Mouse (Mus musculus) limb, embryonic 15.5 days (tissue): Measurements from ENCODE around the gene Galr3. TPM values are rescaled to one million over a fixed set of nuclear protein-coding genes. Genes with fewer than 3 reads are reported as not detected.
"Not testable (repeated sequence)": the region's sequence is repeated elsewhere in the genome, so short reads cannot be mapped to it uniquely, and the experiment has no call there.

Experiments
- ATAC-seq: fragments of 200-750 bp; cut with Nextera tagmentation; 2 replicates; pipeline ENCODE4 v1.8.0; 2017; ENCODE audit warnings: low read depth, moderate TSS enrichment; ENCODE audit not compliant: insufficient number of reproducible peaks, low FRiP score, low TSS enrichment
- H3K27ac ChIP-seq: fragments of 300-500 bp; sonication (generic); 2 replicates; pipeline ENCODE4 v1.5.1; 2015; ENCODE audit warnings: moderate library complexity, mild to moderate bottlenecking, inconsistent platforms
- H3K27me3 ChIP-seq: fragments of 300-500 bp; sonication (generic); 2 replicates; pipeline ENCODE4 v1.6.1; 2015; ENCODE audit warnings: inconsistent platforms
- H3K36me3 ChIP-seq: fragments of 300-500 bp; sonication (generic); 2 replicates; pipeline ENCODE4 v1.6.1; 2015; ENCODE audit warnings: inconsistent platforms
- H3K4me1 ChIP-seq: fragments of 300-500 bp; sonication (generic); 2 replicates; pipeline ENCODE4 v1.6.1; 2015; ENCODE audit warnings: inconsistent platforms
- H3K4me2 ChIP-seq: fragments of 300-500 bp; sonication (generic); 2 replicates; pipeline ENCODE4 v1.6.1; 2015; ENCODE audit warnings: mild to moderate bottlenecking, inconsistent platforms
- H3K4me3 ChIP-seq: fragments of 300-500 bp; sonication (generic); 2 replicates; pipeline ENCODE4 v1.5.1; 2015; ENCODE audit warnings: mild to moderate bottlenecking, inconsistent platforms
- H3K9ac ChIP-seq: fragments of 300-500 bp; sonication (generic); 2 replicates; pipeline ENCODE4 v1.6.1; 2015; ENCODE audit warnings: inconsistent platforms
- H3K9me3 ChIP-seq: fragments of 300-500 bp; sonication (generic); 2 replicates; pipeline ENCODE4 v1.6.1; 2016; ENCODE audit warnings: inconsistent platforms
- WGBS: fragments of 180-500 bp; shearing (Covaris S2); methylation state at CpG from one replicate; pipeline ENCODE4 v1.1.7; 2015; 5-methylcytosine and 5-hydroxymethylcytosine counted together
- polyA plus RNA-seq: library from polyadenylated mRNA; unstranded; fragments of >200 nt; fragmentation: Nextera tagmentation; extraction: Ambion mirVana; gene quantifications from 2 replicates; pipeline ENCODE4 v1.2.1, GENCODE M21; 2015

Gene Galr3
- polyA plus RNA-seq, 1 experiment from 2014 or later, result 0.13 TPM

- peaks cover 37% of the 10 kb centered on the region for H3K4me1 ChIP-seq
- no peaks in the 10 kb centered on the region for H3K36me3 ChIP-seq
- H3K9ac ChIP-seq, result peak overlapping the region; percentile 95
- 6% methylated on average over 43 of the region's 46 CpGs for WGBS
- ATAC-seq, result no peak
- H3K4me2 ChIP-seq, result peak overlapping the region; percentile 95
- no peaks in the 10 kb centered on the region for H3K9me3 ChIP-seq
- peak overlapping the region; percentile 98 for H3K27ac ChIP-seq
- peak overlapping the region; percentile 79 for H3K4me3 ChIP-seq
- H3K27me3 ChIP-seq, result no peaks in the 10 kb centered on the region
Observed at GRCm38 (mm10) chr15:79027291-79028205, 14.1 kb upstream of the Galr3 start.

DNA sequence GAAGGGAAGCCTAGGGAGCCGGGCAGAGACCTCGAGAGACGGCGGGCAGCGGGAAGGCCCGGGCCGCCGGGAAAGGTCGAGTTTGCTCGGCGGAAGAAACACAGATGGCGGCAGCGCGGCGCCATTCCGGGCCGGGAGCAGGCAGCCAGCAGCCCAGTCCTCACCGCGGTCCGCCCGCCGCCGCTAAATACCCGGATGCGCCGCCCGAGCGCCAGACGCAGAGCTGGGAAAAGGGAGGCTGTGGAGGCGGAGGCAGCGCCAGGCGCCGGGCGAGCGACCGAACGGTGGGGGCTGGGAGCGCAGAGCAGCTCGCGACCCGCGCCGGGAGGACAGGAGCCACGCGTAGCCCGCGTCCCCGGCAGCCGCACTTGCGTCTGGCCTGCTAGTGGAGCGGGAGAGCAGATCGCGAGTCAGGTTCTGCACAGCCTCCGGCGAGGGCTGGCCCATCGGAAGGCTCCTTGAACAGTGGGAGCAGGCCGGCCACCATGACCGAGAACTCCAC is 13.4 kb upstream of the Galr3 start, which contains the start of gene H1f0:
TSS of gene H1f0 (plus strand) at position 214 of the 502 bp plus-strand sequence.
- H3K27me3 ChIP-seq, result no peaks in the 10 kb centered on the region
- H3K4me2 ChIP-seq, result peak within 1 kb of the TSS; percentile 95
- H3K9ac ChIP-seq, result peak within 1 kb of the TSS; percentile 95
- H3K4me1 ChIP-seq, result peaks cover 34% of the 10 kb centered on the region
- H3K9me3 ChIP-seq, result no peaks in the 10 kb centered on the region
- peak within 1 kb of the TSS; percentile 79 for H3K4me3 ChIP-seq
- H3K36me3 ChIP-seq, result no peaks in the 10 kb centered on the region
- peak; percentile 77 for ATAC-seq
- peak within 1 kb of the TSS; percentile 98 for H3K27ac ChIP-seq
- WGBS, result 0% methylated on average over 49 of the region's 58 CpGs

DNA sequence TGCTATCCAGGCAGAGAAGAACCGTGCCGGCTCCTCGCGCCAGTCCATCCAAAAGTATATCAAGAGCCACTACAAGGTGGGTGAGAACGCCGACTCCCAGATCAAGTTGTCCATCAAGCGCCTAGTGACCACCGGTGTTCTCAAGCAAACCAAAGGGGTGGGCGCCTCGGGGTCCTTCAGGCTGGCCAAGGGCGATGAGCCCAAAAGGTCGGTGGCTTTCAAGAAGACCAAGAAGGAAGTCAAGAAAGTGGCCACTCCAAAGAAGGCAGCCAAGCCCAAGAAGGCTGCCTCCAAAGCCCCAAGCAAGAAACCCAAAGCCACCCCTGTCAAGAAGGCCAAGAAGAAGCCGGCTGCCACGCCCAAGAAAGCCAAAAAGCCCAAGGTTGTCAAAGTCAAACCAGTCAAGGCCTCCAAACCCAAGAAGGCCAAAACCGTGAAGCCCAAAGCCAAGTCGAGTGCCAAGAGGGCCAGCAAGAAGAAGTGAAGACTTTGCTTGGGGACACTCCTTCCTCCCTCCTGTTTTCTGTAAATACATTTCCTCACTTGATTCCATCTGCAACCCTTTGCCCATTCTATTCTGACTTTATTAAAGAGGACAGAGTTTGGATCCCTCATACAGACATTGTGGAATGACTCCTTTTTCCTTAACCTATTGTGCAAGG is 12.7 kb upstream of the Galr3 start:
- 16% methylated on average over 16 of the region's 16 CpGs for WGBS
- H3K4me1 ChIP-seq, result peaks cover 34% of the 10 kb centered on the region

GRCm38 (mm10) chr15:79029519-79030241 is 12.0 kb upstream of the Galr3 start:
- peak overlapping the region; percentile 95 for H3K9ac ChIP-seq
- peaks cover 34% of the 10 kb centered on the region for H3K4me1 ChIP-seq
- peak overlapping the region; percentile 98 for H3K27ac ChIP-seq
- no peaks in the 10 kb centered on the region for H3K27me3 ChIP-seq
- peak overlapping the region; percentile 79 for H3K4me3 ChIP-seq
- ATAC-seq, result no peak
- H3K36me3 ChIP-seq, result no peaks in the 10 kb centered on the region
- no peaks in the 10 kb centered on the region for H3K9me3 ChIP-seq
- 5% methylated on average over 11 of the region's 11 CpGs for WGBS
- H3K4me2 ChIP-seq, result peak overlapping the region; percentile 95

More for the DNA sequence above, 12.7 kb upstream of the Galr3 start:
- Histone ChIP-seq H3K4me3 (peak overlapping the region; percentile 79), H3K9me3 (no peaks in the 10 kb centered on the region), H3K4me2 (peak overlapping the region; percentile 95), H3K36me3 (no peaks in the 10 kb centered on the region), H3K9ac (peak overlapping the region; percentile 95), H3K27me3 (no peaks in the 10 kb centered on the region), H3K27ac (peak overlapping the region; percentile 98)
- no peak for ATAC-seq

GRCm38 (mm10) chr15:79030551-79031435 is 10.9 kb upstream of the Galr3 start:
- H3K4me3 ChIP-seq, result peak overlapping the region; percentile 79
- ATAC-seq, result peak; percentile 77
- under 1% methylated on average over 52 of the region's 52 CpGs for WGBS
- no peaks in the 10 kb centered on the region for H3K9me3 ChIP-seq
- peak overlapping the region; percentile 98 for H3K27ac ChIP-seq
- H3K36me3 ChIP-seq, result peaks cover 10% of the 10 kb centered on the region
- H3K4me2 ChIP-seq, result peak overlapping the region; percentile 95
- H3K27me3 ChIP-seq, result no peaks in the 10 kb centered on the region
- H3K4me1 ChIP-seq, result peaks cover 29% of the 10 kb centered on the region
- H3K9ac ChIP-seq, result peak overlapping the region; percentile 95

DNA sequence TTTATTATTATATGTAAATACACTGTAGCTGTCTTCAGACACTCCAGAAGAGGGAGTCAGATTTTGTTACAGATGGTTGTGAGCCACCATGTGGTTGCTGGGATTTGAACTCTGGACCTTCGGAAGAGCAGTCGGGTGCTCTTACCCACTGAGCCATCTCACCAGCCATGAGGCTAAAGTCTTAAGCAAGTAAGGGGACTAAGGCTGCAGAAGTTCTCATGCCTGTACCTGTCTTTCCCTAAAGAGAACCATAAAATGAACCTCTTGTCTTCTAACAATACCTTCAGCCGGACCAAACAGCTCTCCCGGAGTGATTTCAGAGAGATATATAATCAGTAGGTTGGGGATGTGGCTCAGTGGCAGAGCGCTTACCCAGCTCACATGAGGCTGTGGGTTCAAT is 9.8 kb upstream of the Galr3 start:
- not testable (repeated sequence) for H3K9me3 ChIP-seq, ATAC-seq, H3K27ac ChIP-seq, H3K4me2 ChIP-seq, H3K9ac ChIP-seq, H3K4me3 ChIP-seq, H3K27me3 ChIP-seq
- peaks cover 21% of the 10 kb centered on the region for H3K36me3 ChIP-seq
- H3K4me1 ChIP-seq, result peaks cover 19% of the 10 kb centered on the region
- 89% methylated on average over 5 of the region's 5 CpGs for WGBS

GRCm38 (mm10) chr15:79037913-79038328 is 3.8 kb upstream of the Galr3 start:
- no peak for ATAC-seq
- Histone ChIP-seq H3K36me3 (peaks cover 27% of the 10 kb centered on the region), H3K4me3 (no peak overlapping the region), H3K4me1 (peaks cover 44% of the 10 kb centered on the region), H3K27me3 (peaks cover 27% of the 10 kb centered on the region), H3K4me2 (peak overlapping the region; percentile 29; the same call in 1 of the 2 replicates), H3K9ac (no peak overlapping the region), H3K9me3 (no peaks in the 10 kb centered on the region), H3K27ac (no peak overlapping the region)
- WGBS, result 7% methylated on average over 14 of the region's 14 CpGs

DNA sequence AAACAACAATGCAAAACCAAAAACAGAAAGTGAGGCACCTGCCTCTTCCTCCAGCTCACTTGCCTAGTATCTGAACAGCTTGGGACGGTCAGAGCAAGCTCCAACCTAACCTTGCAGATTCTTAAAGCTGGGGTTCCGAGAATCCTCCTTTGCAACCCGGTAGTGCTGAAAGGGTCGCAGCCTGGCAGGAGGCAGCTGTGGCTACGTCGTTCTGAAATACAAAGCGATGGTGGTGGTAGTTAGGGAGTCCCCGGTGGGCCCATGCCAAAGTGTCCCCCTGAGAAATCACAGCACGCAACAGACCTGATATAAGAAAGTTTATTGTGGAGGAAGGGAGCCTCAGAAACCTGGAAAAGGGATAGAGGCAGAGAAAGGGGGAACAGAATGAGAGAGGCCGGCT is 3.4 kb upstream of the Galr3 start:
- Histone ChIP-seq H3K4me3 (no peak overlapping the region), H3K27me3 (peaks cover 31% of the 10 kb centered on the region), H3K9ac (no peak overlapping the region), H3K27ac (no peak overlapping the region; the same call in 1 of the 2 replicates), H3K4me2 (no peak overlapping the region), H3K4me1 (peaks cover 48% of the 10 kb centered on the region), H3K36me3 (peaks cover 27% of the 10 kb centered on the region), H3K9me3 (no peaks in the 10 kb centered on the region)
- no peak for ATAC-seq
- WGBS, result 69% methylated on average over 10 of the region's 10 CpGs

GRCm38 (mm10) chr15:79038853-79039252 is 2.8 kb upstream of the Galr3 start:
- 0 out of 2 replicates have a peak, but pooled peaks have one; percentile 11 for ATAC-seq
- peaks cover 49% of the 10 kb centered on the region for H3K4me1 ChIP-seq
- 24% methylated on average over 7 of the region's 7 CpGs for WGBS
- H3K9ac ChIP-seq, result no peak overlapping the region
- H3K36me3 ChIP-seq, result peaks cover 27% of the 10 kb centered on the region
- no peaks in the 10 kb centered on the region for H3K9me3 ChIP-seq
- no peak overlapping the region for H3K4me2 ChIP-seq
- H3K27me3 ChIP-seq, result peaks cover 36% of the 10 kb centered on the region
- H3K4me3 ChIP-seq, result no peak overlapping the region
- H3K27ac ChIP-seq, result no peak overlapping the region

DNA sequence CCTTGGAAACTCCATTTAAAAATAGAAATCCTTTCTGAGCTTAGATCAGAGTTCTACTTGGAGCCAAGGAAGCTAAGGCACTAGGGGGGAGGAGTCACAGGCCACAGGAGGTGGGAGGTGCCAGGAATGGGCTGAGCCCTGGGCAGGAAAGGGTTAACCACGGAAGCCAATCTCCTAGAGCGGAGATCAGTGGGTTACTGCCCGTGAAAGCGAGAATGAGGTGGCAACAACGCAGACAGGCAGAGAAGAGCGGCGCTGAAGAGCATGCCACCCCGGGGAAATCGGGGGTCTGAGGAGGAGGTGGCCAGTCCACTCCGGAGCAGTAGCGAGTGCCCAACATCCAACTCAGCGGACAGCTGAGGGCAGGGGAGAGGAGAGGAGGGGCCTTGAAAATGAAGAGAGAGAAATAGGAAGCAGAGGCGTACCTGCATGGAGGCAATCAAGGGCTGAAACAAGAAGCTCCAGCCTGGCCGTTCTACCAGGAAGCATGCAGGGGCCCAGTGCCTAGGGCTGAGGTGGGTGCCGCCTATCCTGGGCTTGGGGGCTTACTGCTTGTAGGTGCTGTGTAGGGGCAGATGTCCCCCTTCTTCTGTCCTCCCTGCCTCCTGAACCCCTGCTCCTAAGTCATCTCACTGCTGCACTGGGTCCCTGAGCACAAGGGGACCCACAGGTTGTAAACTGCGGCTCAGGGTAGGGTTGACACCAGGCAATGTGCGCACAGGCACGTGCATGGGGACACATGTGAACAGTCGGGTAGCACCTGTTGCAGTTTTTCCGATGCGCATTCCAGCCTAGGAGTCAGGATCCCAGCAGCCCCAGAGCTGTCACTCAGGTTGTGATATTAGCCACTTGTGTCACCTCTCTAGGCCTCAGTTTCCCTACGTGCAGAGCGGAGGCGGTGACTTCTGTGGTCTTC is 926 bp upstream of the Galr3 start:
- Histone ChIP-seq H3K9me3 (no peaks in the 10 kb centered on the region), H3K27ac (no peak overlapping the region), H3K9ac (0 out of 2 replicates have a peak overlapping the region, but pooled peaks have one; percentile 21), H3K27me3 (peaks cover 44% of the 10 kb centered on the region), H3K4me1 (peaks cover 49% of the 10 kb centered on the region), H3K4me3 (peak overlapping the region; percentile 29), H3K36me3 (peaks cover 18% of the 10 kb centered on the region), H3K4me2 (peak overlapping the region; percentile 49)
- ATAC-seq, result no peak
- 17% methylated on average over 24 of the region's 24 CpGs for WGBS
